Mouse (Mus musculus): ENCODE measurements around the gene Asic2. TPM values are rescaled to one million over a fixed set of nuclear protein-coding genes. Genes with fewer than 3 reads are reported as not detected.

Asic2 gene
- polyA plus RNA-seq, 1 experiment from 2014 or later, result 3.7 TPM

DNA sequence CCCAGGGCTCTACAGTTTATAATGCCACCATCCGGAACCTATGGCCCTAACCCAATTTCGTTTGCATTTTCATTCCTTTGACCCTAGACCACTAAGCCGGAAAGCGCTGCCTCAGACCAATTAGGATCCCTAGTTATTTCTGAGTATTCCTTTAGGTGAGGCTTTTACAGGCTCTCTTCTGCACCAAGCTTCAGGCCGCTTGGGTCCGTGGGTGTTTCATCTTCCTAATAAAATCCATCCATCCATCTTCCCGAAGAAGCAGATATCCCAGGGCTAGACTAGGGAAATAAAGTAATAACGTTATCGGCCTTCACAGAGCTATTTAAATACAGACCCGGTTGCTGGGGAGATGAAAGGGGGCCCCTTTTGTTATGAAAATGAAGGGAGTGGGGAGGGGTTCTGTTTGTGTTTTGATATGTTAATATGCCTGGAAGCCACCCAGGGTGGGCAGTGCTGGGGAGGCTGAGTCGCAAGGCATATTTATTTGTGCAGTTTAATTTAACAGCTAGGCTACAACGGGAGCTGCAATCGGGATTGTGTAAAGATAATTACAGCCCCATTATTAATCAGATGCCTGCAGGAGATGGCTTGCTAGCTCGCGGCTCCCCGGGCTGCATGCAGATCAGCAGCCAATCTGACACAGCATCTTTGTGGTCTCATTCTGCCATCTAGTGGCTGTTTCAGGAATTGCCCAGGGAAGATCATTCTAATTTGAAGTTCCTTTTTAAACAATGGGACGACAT, 355.3 kb downstream of the Asic2 start:
- no peak overlapping the region for H3K27ac ChIP-seq
- ATAC-seq (replicated peaks; ENCODE audit: low FRiP score), result no peak; the same call in 1 of the 2 replicates
- peaks cover 24% of the 10 kb centered on the region for H3K27me3 ChIP-seq
- H3K9me3 ChIP-seq (replicated peaks), result no peaks in the 10 kb centered on the region
- 0 out of 2 replicates have a peak overlapping the region, but pooled peaks have one; percentile 38 for H3K9ac ChIP-seq
- WGBS, result 2% methylated on average over 17 of the region's 17 CpGs
- H3K4me3 ChIP-seq (replicated peaks), result peak overlapping the region; percentile 37
- H3K36me3 ChIP-seq, result no peaks in the 10 kb centered on the region
- peak overlapping the region; percentile 68 for H3K4me2 ChIP-seq
- H3K4me1 ChIP-seq, result peaks cover 23% of the 10 kb centered on the region

DNA sequence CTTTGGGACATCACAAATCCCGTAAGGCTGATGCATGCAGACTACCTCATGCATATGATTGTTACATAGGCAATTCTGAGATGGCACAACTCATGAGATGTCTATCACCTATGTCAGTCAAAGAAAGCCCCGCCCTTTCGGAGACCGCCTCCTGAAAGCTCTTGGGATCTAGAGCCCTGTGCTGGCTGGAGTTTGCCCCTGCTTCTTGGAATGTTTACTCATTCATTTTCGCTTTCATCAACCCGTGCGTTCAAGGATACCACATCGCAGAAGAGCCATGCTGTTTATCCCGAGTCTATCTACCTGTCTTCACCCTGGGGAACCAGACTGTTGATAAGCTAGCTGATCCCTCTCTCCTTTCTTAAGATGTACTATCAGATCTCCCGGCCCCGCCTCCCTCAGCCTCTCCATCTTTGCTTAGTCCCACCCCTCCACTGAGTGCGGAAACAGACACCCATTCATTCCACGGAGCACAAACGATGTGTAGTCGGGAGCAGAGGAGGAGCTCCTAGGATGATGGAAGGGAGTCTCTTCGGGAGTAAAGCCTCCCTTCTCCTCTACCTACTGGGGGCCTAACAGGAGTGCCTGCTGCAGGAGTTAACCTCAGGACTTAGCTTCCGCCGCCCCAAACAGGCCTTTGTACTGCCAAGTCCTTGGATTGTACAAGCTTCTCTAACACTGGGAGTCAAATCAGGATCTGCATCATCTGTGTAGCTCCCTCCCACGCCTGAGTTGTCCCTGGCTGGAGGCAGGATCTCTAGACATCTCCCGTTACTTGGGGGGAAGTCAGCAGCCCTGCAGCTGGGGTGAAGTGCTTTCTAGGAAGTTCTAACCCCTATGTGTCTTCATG, 356.1 kb downstream of the Asic2 start:
- H3K9ac ChIP-seq, result no peak overlapping the region
- H3K27ac ChIP-seq, result no peak overlapping the region
- peak overlapping the region; percentile 68 for H3K4me2 ChIP-seq
- H3K36me3 ChIP-seq, result no peaks in the 10 kb centered on the region
- peak overlapping the region; percentile 37 for H3K4me3 ChIP-seq (replicated peaks)
- 8% methylated on average over 20 of the region's 20 CpGs for WGBS
- peaks cover 24% of the 10 kb centered on the region for H3K27me3 ChIP-seq
- H3K9me3 ChIP-seq (replicated peaks), result no peaks in the 10 kb centered on the region
- peak; percentile 58; the same call in 1 of the 2 replicates for ATAC-seq (replicated peaks; ENCODE audit: low FRiP score)
- H3K4me1 ChIP-seq, result peaks cover 23% of the 10 kb centered on the region

DNA sequence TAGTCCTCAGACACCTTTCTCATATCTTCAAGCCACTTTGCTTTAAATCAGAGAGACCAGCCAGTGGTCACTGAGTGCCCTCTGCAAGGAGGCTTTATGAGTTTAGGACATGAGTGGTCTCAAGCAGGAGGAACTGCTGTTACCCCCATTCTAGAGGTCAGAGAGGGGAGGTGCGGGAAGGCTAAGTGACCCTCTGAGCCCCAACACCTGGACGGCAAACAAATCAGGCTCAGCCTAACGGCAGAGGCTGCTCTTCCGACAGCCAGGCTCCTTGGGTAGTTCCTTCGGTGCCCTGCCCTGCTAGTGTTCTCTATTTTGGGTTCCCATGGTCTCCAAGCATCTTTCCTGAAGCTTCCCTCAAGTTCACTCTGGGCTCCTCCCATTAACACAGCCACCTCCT, 357.8 kb downstream of the Asic2 start:
- no peak overlapping the region for H3K4me3 ChIP-seq (replicated peaks)
- H3K27me3 ChIP-seq, result peaks cover 24% of the 10 kb centered on the region
- no peak overlapping the region for H3K27ac ChIP-seq
- WGBS, result 70% methylated on average over 5 of the region's 5 CpGs
- peaks cover 23% of the 10 kb centered on the region for H3K4me1 ChIP-seq
- no peak overlapping the region for H3K4me2 ChIP-seq
- no peak for ATAC-seq (replicated peaks; ENCODE audit: low FRiP score)
- H3K36me3 ChIP-seq, result no peaks in the 10 kb centered on the region
- no peaks in the 10 kb centered on the region for H3K9me3 ChIP-seq (replicated peaks)
- no peak overlapping the region for H3K9ac ChIP-seq

DNA sequence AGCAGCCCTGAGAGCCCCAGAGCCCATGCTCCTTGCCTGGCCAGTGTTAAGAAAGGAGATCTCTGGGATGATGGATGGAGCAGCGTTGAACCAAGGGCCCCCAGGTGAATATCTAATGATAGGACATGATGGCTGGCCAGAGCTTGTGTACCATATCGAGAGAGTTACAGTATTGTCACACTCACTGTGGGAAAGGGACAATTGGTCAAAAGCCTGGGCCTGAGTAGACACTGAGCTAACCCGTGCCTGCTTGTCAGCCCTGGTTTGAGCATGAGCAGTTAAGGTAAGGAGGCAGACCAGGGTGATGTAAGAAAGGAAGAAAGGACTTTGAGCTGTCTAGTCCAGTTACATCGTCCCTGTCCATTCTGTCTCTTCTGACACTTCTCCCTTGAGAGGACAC, 365.3 kb downstream of the Asic2 start:
- Histone ChIP-seq H3K27ac (no peak overlapping the region), H3K4me1 (no peaks in the 10 kb centered on the region), H3K36me3 (no peaks in the 10 kb centered on the region), H3K9me3 (replicated peaks) (no peaks in the 10 kb centered on the region), H3K4me2 (no peak overlapping the region), H3K9ac (no peak overlapping the region), H3K4me3 (replicated peaks) (no peak overlapping the region), H3K27me3 (no peaks in the 10 kb centered on the region)
- WGBS, result 79% methylated on average over 4 of the region's 4 CpGs
- ATAC-seq (replicated peaks; ENCODE audit: low FRiP score), result no peak

- 96% methylated on average over 5 of the region's 5 CpGs for WGBS
- ATAC-seq (replicated peaks; ENCODE audit: low FRiP score), result no peak
Observed at GRCm38 (mm10) chr11:81601736-81602135, 366.5 kb downstream of the Asic2 start.

GRCm38 (mm10) chr11:81597601-81598000, 370.7 kb downstream of the Asic2 start:
- WGBS, result 93% methylated on average over 5 of the region's 5 CpGs
- Histone ChIP-seq H3K36me3 (no peaks in the 10 kb centered on the region), H3K4me1 (0 out of 2 replicates have a peak, but pooled peaks cover 3% of the 10 kb centered on the region), H3K4me3 (replicated peaks) (no peak overlapping the region), H3K9me3 (replicated peaks) (no peaks in the 10 kb centered on the region), H3K9ac (no peak overlapping the region), H3K27ac (no peak overlapping the region), H3K4me2 (no peak overlapping the region), H3K27me3 (no peaks in the 10 kb centered on the region)
- no peak for ATAC-seq (replicated peaks; ENCODE audit: low FRiP score)

More at GRCm38 (mm10) chr11:81601736-81602135, 366.5 kb downstream of the Asic2 start:
- no peak overlapping the region for H3K4me3 ChIP-seq (replicated peaks)
- no peaks in the 10 kb centered on the region for H3K27me3 ChIP-seq
- H3K9me3 ChIP-seq (replicated peaks), result no peaks in the 10 kb centered on the region
- no peak overlapping the region for H3K4me2 ChIP-seq
- no peak overlapping the region for H3K9ac ChIP-seq
- no peak overlapping the region for H3K27ac ChIP-seq
- no peaks in the 10 kb centered on the region for H3K4me1 ChIP-seq
- H3K36me3 ChIP-seq, result no peaks in the 10 kb centered on the region

DNA sequence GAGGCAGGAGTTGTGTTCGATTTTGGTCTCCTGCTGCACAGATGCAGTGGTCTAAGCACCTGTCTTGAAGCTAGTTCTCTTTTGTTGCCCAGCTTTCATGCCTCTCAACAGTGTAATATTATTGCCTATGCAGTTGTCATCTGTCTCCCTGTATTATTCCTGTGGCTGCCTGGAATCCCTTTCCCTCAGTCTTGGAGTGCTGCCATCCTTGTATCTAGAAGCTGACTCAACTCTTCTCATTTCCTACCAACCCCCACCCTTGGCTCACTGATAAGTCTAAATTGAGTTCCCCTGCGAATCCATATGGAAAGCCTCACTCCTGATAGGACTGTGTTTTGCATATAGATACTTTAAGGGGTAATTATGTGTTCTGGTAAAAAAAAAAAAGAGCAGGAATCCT, 373.0 kb downstream of the Asic2 start:
- H3K9me3 ChIP-seq (replicated peaks), result no peaks in the 10 kb centered on the region
- H3K4me3 ChIP-seq (replicated peaks), result no peak overlapping the region
- 66% methylated on average over 2 of the region's 2 CpGs for WGBS
- H3K36me3 ChIP-seq, result no peaks in the 10 kb centered on the region
- H3K4me1 ChIP-seq, result 0 out of 2 replicates have a peak, but pooled peaks cover 3% of the 10 kb centered on the region
- no peak for ATAC-seq (replicated peaks; ENCODE audit: low FRiP score)
- H3K27ac ChIP-seq, result no peak overlapping the region
- no peak overlapping the region for H3K9ac ChIP-seq
- H3K27me3 ChIP-seq, result no peaks in the 10 kb centered on the region
- no peak overlapping the region for H3K4me2 ChIP-seq

- H3K9ac ChIP-seq, result no peak overlapping the region
- no peaks in the 10 kb centered on the region for H3K9me3 ChIP-seq (replicated peaks)
- ATAC-seq (replicated peaks; ENCODE audit: low FRiP score), result no peak
- H3K27ac ChIP-seq, result no peak overlapping the region
- no peak overlapping the region for H3K4me2 ChIP-seq
- 0 out of 2 replicates have a peak, but pooled peaks cover 3% of the 10 kb centered on the region for H3K4me1 ChIP-seq
- no peaks in the 10 kb centered on the region for H3K36me3 ChIP-seq
- H3K27me3 ChIP-seq, result no peaks in the 10 kb centered on the region
- no peak overlapping the region for H3K4me3 ChIP-seq (replicated peaks)
- 38% methylated on average over 5 of the region's 5 CpGs for WGBS
Observed at GRCm38 (mm10) chr11:81592776-81593175, 375.5 kb downstream of the Asic2 start.

DNA sequence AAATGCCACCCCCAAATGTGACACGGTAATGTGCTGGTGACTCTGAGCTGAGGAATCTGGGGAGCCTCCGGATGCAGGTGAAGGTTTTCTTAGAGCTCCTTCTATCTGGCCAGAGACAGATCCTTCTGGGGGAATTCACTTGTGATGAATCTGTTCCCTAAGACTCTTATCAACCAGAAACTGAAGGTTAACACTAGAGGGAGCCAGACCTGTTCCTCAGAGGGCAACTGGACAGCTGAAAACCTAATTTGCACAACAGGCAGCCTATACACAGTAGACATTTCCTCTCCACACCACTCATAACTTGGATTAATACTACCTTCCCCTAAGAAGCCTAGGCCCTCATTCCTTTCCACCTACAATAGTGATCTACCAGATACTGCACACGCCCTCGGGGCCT, 377.3 kb downstream of the Asic2 start:
- no peak overlapping the region for H3K4me2 ChIP-seq
- H3K36me3 ChIP-seq, result no peaks in the 10 kb centered on the region
- H3K27ac ChIP-seq, result no peak overlapping the region
- no peak overlapping the region for H3K4me3 ChIP-seq (replicated peaks)
- H3K27me3 ChIP-seq, result no peaks in the 10 kb centered on the region
- 0 out of 2 replicates have a peak, but pooled peaks cover 3% of the 10 kb centered on the region for H3K4me1 ChIP-seq
- no peaks in the 10 kb centered on the region for H3K9me3 ChIP-seq (replicated peaks)
- ATAC-seq (replicated peaks; ENCODE audit: low FRiP score), result no peak
- H3K9ac ChIP-seq, result no peak overlapping the region
- 82% methylated on average over 4 of the region's 4 CpGs for WGBS

GRCm38 (mm10) chr11:81588630-81589029, 379.6 kb downstream of the Asic2 start:
- Histone ChIP-seq H3K27ac (no peak overlapping the region), H3K4me2 (no peak overlapping the region), H3K27me3 (no peaks in the 10 kb centered on the region), H3K9ac (no peak overlapping the region), H3K4me1 (no peaks in the 10 kb centered on the region), H3K9me3 (replicated peaks) (no peaks in the 10 kb centered on the region), H3K4me3 (replicated peaks) (no peak overlapping the region), H3K36me3 (no peaks in the 10 kb centered on the region)
- WGBS, result 12% methylated on average over 10 of the region's 10 CpGs
- no peak for ATAC-seq (replicated peaks; ENCODE audit: low FRiP score)

DNA sequence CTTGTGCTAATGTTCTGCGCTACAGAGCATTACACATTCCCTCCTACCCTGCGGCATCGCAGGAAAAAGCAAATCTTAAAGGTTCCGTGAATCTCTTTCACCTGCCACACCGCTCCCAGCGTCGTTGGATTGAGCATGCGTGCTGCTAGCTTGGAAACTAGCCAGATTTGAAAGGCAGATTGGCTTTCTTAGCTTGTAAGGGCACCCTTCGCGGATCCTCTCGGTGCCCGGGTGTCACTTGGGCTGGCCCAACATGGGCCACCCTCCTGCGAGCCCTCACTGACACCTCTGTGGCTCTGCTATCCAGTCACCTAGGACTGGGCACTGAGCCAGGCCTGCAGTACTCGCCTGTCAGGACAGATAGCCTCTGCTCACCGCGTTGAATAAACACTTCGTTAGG, 380.3 kb downstream of the Asic2 start:
- H3K4me2 ChIP-seq, result no peak overlapping the region
- no peaks in the 10 kb centered on the region for H3K4me1 ChIP-seq
- no peak overlapping the region for H3K4me3 ChIP-seq (replicated peaks)
- no peaks in the 10 kb centered on the region for H3K27me3 ChIP-seq
- no peaks in the 10 kb centered on the region for H3K9me3 ChIP-seq (replicated peaks)
- H3K9ac ChIP-seq, result no peak overlapping the region
- no peak for ATAC-seq (replicated peaks; ENCODE audit: low FRiP score)
- no peak overlapping the region for H3K27ac ChIP-seq
- no peaks in the 10 kb centered on the region for H3K36me3 ChIP-seq
- WGBS, result 68% methylated on average over 17 of the region's 17 CpGs

GRCm38 (mm10) chr11:81587114-81587513, 381.1 kb downstream of the Asic2 start:
- 77% methylated on average over 9 of the region's 9 CpGs for WGBS
- H3K4me3 ChIP-seq (replicated peaks), result no peak overlapping the region
- no peaks in the 10 kb centered on the region for H3K27me3 ChIP-seq
- no peaks in the 10 kb centered on the region for H3K4me1 ChIP-seq
- no peak overlapping the region for H3K4me2 ChIP-seq
- H3K36me3 ChIP-seq, result no peaks in the 10 kb centered on the region
- ATAC-seq (replicated peaks; ENCODE audit: low FRiP score), result no peak
- no peak overlapping the region for H3K27ac ChIP-seq
- H3K9ac ChIP-seq, result no peak overlapping the region
- H3K9me3 ChIP-seq (replicated peaks), result no peaks in the 10 kb centered on the region
